Comparison of ENCODE assay signal across 33 mouse cellular contexts in the genomic region with DNA sequence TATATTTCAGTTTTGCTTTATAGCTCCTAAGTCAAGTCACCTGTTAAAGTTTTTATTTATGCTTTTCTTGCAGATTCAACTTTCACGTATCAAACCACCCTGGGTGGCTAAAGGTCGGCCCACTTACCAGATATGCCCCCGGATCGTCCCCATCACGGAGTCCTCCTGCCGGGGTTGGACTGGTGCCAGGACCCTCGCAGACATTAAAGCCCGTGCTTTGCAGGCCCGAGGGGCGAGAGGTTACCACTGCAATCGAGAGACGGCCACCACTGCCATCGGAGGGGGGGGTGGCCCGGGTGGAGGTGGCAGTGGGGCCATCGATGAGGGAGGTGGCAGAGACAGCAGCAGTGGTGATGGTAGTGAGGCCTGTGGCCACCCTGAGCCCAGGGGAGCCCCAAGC.
"Had no signal": no experiment of that assay in that cellular context is flagged by ENCODE, and none has a peak within 500 bp of the region (broad histone marks: within the 10 kb centered on the region; RNA-seq: fewer than 3 reads in every experiment).

No protein-coding gene starts in this region.

- H3K4me1 ChIP-seq: heart, embryonic 10.5 days; heart, embryonic 13.5 days; hindbrain, embryonic 10.5 days; hindbrain, embryonic 12.5 days; hindbrain, embryonic 13.5 days; hindbrain, embryonic 15.5 days; kidney, embryonic 15.5 days had no signal

- H3K27me3 ChIP-seq: heart, embryonic 13.5 days; heart, embryonic 15.5 days; hindbrain, embryonic 12.5 days; hindbrain, embryonic 13.5 days; hindbrain, embryonic 15.5 days; kidney, embryonic 15.5 days had no signal

- H3K27ac ChIP-seq: heart, embryonic 10.5 days; heart, embryonic 13.5 days; heart, embryonic 15.5 days; hindbrain, embryonic 10.5 days; hindbrain, embryonic 12.5 days; hindbrain, embryonic 13.5 days; hindbrain, embryonic 14.5 days; hindbrain, embryonic 15.5 days; hindbrain, postnatal 0 days; kidney, embryonic 15.5 days; kidney, postnatal 0 days; layer of hippocampus, adult 2 months; left cerebral cortex, adult 2 months had no signal

- H3K4me3 ChIP-seq: heart, embryonic 10.5 days; heart, embryonic 13.5 days; heart, embryonic 15.5 days; hindbrain, embryonic 10.5 days; hindbrain, embryonic 12.5 days; hindbrain, embryonic 13.5 days; hindbrain, embryonic 15.5 days; kidney, embryonic 15.5 days; layer of hippocampus, adult 2 months; left cerebral cortex, adult 2 months had no signal

- ATAC-seq: hindbrain, embryonic 16.5 days; hindbrain, postnatal 0 days; inflammation-experienced regulatory T-cells, adult 6 months; intestine, embryonic 16.5 days had no signal

- H3K9ac ChIP-seq: heart, embryonic 13.5 days; heart, embryonic 15.5 days; hindbrain, embryonic 12.5 days; hindbrain, embryonic 13.5 days; hindbrain, embryonic 14.5 days; hindbrain, embryonic 15.5 days; kidney, embryonic 15.5 days had no signal

- H3K9me3 ChIP-seq: heart, embryonic 10.5 days; heart, embryonic 15.5 days; hindbrain, embryonic 10.5 days; hindbrain, embryonic 12.5 days; hindbrain, embryonic 13.5 days; hindbrain, embryonic 15.5 days; kidney, embryonic 15.5 days had no signal

- DNase-seq: heart, postnatal 10 days; heart, postnatal 14 days; heart, postnatal 36 days; heart, postnatal 4 days; kidney, adult 11 months; kidney, adult 18-20 months; kidney, adult 2 months; kidney, adult 8-10 months; kidney, adult 9 months; kidney, postnatal 10 days; kidney, postnatal 14 days; kidney, postnatal 25 days; kidney, postnatal 36 days; kidney, postnatal 4 days; layer of hippocampus, adult 9-11 months; layer of hippocampus, postnatal 36 days had no signal

- H3K4me2 ChIP-seq: heart, embryonic 11.5 days; heart, embryonic 13.5 days; heart, embryonic 15.5 days; hindbrain, embryonic 12.5 days; hindbrain, embryonic 13.5 days; hindbrain, embryonic 14.5 days; hindbrain, embryonic 15.5 days; kidney, embryonic 15.5 days had no signal
